Mouse (Mus musculus) kidney, embryonic 16.5 days (tissue): ENCODE data around the gene Pif1. TPM values are rescaled to one million over a fixed set of nuclear protein-coding genes. Genes with fewer than 3 reads are reported as not detected.
A peak's percentile ranks its signal among the peaks of the same experiment; 100 is the strongest.

Experiments
- ATAC-seq: fragments of 200-750 bp; cut with Nextera tagmentation; 2 replicates; pipeline ENCODE4 v1.8.0; 2017; ENCODE audit warnings: moderate TSS enrichment; ENCODE audit not compliant: low FRiP score, low TSS enrichment
- H3K27ac ChIP-seq: fragments of 300-500 bp; sonication (generic); 2 replicates; pipeline ENCODE4 v1.5.1; 2014; ENCODE audit warnings: low read length
- H3K27me3 ChIP-seq: fragments of 300-500 bp; sonication (generic); 2 replicates; pipeline ENCODE4 v1.6.1; 2014; ENCODE audit warnings: low read length, control low read depth, mixed read lengths; ENCODE audit not compliant: insufficient read depth
- H3K36me3 ChIP-seq: fragments of 300-500 bp; sonication (generic); 2 replicates; pipeline ENCODE4 v1.6.1; 2014; ENCODE audit warnings: low read length, control low read depth, mixed read lengths; ENCODE audit not compliant: insufficient read depth
- H3K4me1 ChIP-seq: fragments of 300-500 bp; sonication (generic); 2 replicates; pipeline ENCODE4 v1.6.1; 2014; ENCODE audit warnings: low read length, control low read depth, mixed read lengths; ENCODE audit not compliant: insufficient read depth
- H3K4me2 ChIP-seq: fragments of 300-500 bp; sonication (generic); replicated peaks from 2 replicates; pipeline ENCODE4 v1.6.1; 2014; ENCODE audit warnings: low read depth, low read length
- H3K4me3 ChIP-seq: fragments of 300-500 bp; sonication (generic); 2 replicates; pipeline ENCODE4 v1.5.1; 2014; ENCODE audit warnings: mild to moderate bottlenecking, low read length
- H3K9ac ChIP-seq: fragments of 300-500 bp; sonication (generic); replicated peaks from 2 replicates; pipeline ENCODE4 v1.6.1; 2014; ENCODE audit warnings: low read length
- H3K9me3 ChIP-seq: fragments of 300-500 bp; sonication (generic); 2 replicates; pipeline ENCODE4 v1.6.1; 2016; ENCODE audit warnings: low read length, control low read depth
- WGBS: fragments of 180-500 bp; shearing (Covaris S2); extraction: QIAGEN DNeasy Blood & Tissue Kit; methylation state at CpG from one replicate; pipeline ENCODE4 v1.1.7; 2014; 5-methylcytosine and 5-hydroxymethylcytosine counted together
- polyA plus RNA-seq: library from polyadenylated mRNA; unstranded; fragments of >200 nt; fragmentation: Nextera tagmentation; extraction: Ambion mirVana; gene quantifications from 2 replicates; pipeline ENCODE4 v1.2.1, GENCODE M21; 2015

Gene Pif1
- polyA plus RNA-seq, 1 experiment from 2014 or later: 15.5 TPM

DNA sequence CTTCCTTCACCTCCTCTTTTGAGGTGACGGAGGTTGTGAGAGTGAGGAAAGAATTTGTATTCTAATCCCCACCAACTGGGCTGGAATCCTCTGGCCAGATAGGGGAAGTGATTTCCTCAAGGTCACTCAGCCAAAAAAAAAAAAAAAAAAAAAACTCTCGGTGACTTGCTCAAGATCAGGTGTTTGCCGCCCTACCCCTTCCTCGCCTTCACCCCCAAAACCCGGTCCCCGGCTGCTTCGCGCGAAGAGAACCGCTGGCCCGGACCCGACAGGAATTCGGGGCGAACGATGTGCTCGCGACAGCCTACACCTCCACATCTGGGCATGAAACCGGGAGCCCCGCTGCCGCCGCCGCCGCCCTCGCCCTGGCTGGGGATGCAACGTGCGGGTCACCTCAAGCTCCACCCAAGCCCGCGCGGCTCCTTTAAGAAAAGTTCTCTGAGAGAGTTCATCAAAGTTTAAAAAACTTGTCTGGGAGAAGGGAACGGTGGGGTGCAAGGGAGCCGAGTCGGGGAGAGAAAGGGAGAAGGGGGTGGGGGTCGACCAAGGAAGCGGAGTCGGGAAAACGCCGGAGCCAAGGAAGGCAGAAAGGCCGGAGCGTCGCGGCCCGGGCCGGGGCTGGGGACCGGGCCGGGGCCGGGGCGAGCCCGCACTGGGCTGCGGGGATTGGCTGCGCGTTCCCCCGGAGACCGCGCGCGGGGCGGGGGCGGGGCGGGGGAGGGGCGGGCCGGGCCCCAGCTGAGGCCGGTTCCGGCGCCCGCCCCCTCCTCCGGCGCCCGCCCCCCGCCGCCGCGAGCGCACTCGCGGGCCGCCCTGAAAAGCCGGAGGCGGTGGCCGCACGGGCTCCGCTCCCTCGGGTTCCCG lies 43.0 kb downstream of the Pif1 start:
- Histone ChIP-seq H3K36me3 (no peaks in the 10 kb centered on the region), H3K4me2 (peak overlapping the region; percentile 99), H3K4me1 (peaks cover 12% of the 10 kb centered on the region; the same call in 1 of the 2 replicates), H3K27ac (peak overlapping the region; percentile 81), H3K9ac (peak overlapping the region; percentile 82), H3K27me3 (peaks cover 14% of the 10 kb centered on the region), H3K4me3 (peak overlapping the region; percentile 65), H3K9me3 (no peaks in the 10 kb centered on the region)
- 0% methylated on average over 41 of the region's 83 CpGs for WGBS
- ATAC-seq: peak; percentile 93

DNA sequence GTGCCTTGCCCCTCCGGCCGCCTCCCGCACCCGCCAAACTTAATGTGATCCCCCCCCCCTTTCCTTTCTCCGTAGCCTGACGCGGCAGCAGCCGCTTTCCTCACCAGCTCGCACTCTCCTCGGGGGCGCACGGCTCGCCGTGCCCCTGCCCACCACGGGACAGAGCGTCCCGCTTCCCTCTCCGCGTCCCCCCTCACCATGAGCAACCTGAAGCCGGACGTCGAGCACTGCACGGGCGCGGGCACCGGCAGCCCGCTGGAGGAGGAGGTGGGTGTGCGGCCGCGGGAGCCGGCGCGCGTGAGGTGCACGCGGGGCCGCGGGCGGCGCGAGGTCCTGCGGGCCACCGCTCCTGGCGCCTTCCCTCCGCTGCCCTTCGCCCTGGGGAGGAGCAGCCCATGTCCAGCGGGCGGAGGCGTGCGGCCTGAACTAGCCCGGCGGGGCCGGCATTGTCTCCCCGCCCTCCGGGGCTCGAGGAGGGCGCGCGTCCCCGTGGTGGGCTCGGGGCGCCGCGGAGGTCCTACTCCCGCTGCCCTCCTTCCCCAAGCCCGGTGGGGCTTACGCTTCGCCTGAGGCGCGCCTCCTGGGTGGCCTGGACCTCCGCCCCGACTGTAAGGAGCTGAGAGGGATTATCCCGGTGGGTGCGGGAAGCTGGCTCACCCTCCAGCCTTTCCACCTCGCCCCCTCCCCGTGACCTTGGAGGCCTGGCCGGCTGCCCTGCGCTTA lies 43.8 kb downstream of the Pif1 start:
- H3K27ac ChIP-seq: peak overlapping the region; percentile 75; the same call in 1 of the 2 replicates
- 1% methylated on average over 46 of the region's 78 CpGs for WGBS
- H3K9me3 ChIP-seq: no peaks in the 10 kb centered on the region
- peak; percentile 78 for ATAC-seq
- peaks cover 14% of the 10 kb centered on the region for H3K27me3 ChIP-seq
- peak overlapping the region; percentile 99 for H3K4me2 ChIP-seq
- H3K4me3 ChIP-seq: peak overlapping the region; percentile 65
- peak overlapping the region; percentile 82 for H3K9ac ChIP-seq
- no peaks in the 10 kb centered on the region for H3K36me3 ChIP-seq
- H3K4me1 ChIP-seq: peaks cover 12% of the 10 kb centered on the region; the same call in 1 of the 2 replicates

DNA sequence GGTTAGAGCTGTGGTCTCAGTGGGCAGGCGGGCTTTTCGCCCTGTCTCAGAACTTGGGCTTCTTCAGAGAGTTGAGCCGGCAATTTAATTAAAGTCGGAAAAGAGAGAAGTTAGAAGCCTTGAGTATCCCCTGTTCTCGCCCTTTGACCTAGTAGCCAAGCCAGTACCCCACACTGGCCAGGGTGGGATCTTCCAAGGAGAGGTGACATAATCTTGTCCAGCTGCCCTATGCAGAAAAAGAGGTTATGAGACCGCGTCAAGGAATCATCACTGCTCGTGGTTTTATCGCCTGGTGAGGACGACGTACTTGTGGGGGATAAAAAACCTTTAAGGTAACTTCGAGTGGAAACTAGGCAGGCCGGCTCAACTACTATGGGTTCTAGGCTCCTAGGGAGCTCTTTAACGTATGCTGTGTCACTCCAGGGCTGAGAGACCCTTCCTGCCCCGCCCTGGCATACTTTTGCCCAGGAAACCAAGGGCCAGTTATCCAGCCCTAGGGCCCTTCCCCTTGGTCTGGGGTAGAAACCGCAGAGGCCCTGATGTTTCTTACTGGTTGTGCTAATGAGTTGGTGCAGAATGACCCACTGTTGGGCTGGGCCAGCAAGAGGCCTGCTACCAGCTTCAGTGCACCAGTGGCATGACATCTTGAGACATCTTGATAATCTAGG lies 44.5 kb downstream of the Pif1 start:
- Histone ChIP-seq H3K27ac (no peak overlapping the region), H3K9ac (peak overlapping the region; percentile 82), H3K36me3 (no peaks in the 10 kb centered on the region), H3K27me3 (peaks cover 14% of the 10 kb centered on the region), H3K4me2 (peak overlapping the region; percentile 99), H3K9me3 (no peaks in the 10 kb centered on the region), H3K4me3 (peak overlapping the region; percentile 65), H3K4me1 (peaks cover 12% of the 10 kb centered on the region; the same call in 1 of the 2 replicates)
- WGBS: 38% methylated on average over 16 of the region's 16 CpGs
- no peak for ATAC-seq

DNA sequence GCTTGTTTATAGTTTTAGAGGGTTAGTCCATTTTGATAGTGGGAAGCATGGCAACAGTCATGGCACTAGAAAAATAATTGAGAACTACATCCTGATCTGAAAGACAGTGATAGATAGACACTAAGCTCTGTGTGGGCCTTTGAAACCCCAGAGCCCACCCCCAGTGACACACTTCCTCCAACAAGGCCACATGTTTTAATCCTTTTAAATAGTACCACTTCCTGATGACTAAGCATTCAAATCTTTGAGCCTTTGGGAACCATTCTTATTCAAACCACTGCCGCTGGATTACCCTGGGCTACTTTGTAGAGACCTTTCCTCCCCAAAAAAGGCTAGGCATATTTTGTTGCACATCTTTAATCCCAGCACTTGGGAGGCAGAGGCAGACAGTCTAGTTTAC lies 48.8 kb downstream of the Pif1 start:
- no peak overlapping the region for H3K27ac ChIP-seq
- H3K9ac ChIP-seq: no peak overlapping the region
- H3K4me3 ChIP-seq: no peak overlapping the region
- WGBS: 91% methylated on average over 1 of the region's 1 CpGs
- H3K4me2 ChIP-seq: no peak overlapping the region
- ATAC-seq: no peak
- H3K27me3 ChIP-seq: peaks cover 6% of the 10 kb centered on the region; the same call in 1 of the 2 replicates
- H3K4me1 ChIP-seq: peaks cover 31% of the 10 kb centered on the region
- no peaks in the 10 kb centered on the region for H3K36me3 ChIP-seq
- no peaks in the 10 kb centered on the region for H3K9me3 ChIP-seq

DNA sequence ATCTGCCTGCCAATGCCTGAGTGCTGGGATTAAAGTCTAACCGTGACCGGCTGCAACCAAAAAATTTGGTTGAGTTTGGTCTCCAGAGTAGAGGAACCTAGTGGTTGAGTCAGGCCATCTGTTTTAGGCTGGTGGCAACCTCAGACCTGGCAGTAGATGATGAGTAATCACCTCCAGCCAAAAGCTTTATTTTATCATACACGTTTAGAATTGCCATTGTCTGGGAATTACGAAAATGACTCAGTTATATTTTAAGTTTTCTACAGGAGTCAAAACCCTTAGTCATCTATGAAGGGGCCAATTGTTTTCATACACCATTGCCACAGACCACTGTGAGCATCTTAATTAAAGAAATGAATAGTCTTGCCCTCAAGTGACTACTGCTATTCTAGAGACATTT lies 50.0 kb downstream of the Pif1 start:
- peaks cover 38% of the 10 kb centered on the region for H3K4me1 ChIP-seq
- H3K4me2 ChIP-seq: no peak overlapping the region
- ATAC-seq: no peak
- no peaks in the 10 kb centered on the region; the same call in 1 of the 2 replicates for H3K27me3 ChIP-seq
- WGBS: 90% methylated on average over 4 of the region's 4 CpGs
- H3K4me3 ChIP-seq: no peak overlapping the region
- H3K9me3 ChIP-seq: no peaks in the 10 kb centered on the region
- H3K27ac ChIP-seq: no peak overlapping the region
- no peak overlapping the region for H3K9ac ChIP-seq
- no peaks in the 10 kb centered on the region for H3K36me3 ChIP-seq

DNA sequence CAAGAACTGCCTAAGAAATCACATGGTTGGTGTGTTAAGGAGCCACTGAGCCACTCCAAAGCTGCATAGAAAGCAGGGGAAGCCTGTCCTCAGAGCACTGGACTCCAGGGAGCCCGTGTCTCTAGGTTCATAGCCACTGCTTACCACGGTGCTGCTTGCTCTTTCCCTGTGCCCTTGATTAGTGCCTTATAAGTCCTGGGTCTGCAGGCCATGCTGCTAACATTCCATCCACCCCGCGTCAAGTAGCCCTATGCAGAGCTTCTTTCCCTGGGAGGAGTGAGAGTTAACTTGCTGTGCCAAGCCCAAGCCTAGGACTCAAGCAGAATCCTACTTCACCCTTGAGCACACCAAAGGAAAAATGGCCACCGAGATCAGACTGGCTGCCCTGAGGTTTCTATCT lies 52.1 kb downstream of the Pif1 start:
- Histone ChIP-seq H3K9ac (no peak overlapping the region), H3K27ac (peak overlapping the region; percentile 56), H3K4me3 (no peak overlapping the region), H3K4me2 (no peak overlapping the region), H3K27me3 (no peaks in the 10 kb centered on the region), H3K36me3 (no peaks in the 10 kb centered on the region), H3K4me1 (peaks cover 41% of the 10 kb centered on the region), H3K9me3 (no peaks in the 10 kb centered on the region)
- ATAC-seq: 0 out of 2 replicates have a peak, but pooled peaks have one; percentile 27
- 48% methylated on average over 5 of the region's 5 CpGs for WGBS

DNA sequence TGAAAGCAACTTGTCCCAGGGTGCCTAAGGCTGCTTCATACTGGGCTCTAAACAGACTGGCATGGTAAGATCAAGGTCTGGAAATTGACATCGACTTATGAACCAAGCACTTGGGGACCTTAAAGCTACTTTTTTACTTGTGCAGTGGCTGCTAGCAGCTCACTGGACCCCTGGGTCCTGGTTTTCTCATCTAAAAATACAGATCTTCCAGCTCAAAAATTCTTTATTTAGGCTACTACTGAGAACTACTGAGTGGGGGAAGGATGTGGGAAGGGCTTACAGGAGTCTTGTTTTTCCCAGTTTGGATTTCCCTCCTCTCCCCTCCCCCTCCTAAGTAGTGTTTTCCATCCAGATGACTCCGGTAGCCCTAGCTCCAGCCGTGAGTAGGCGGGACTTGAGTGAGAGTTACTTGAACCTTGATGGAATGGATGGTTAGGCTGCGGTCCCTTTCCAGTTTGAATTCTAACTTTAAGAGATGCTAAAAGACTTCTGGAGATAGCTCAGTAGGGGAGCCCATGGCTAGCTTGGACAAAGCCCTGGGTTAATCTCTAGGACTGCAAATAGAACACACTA lies 54.0 kb downstream of the Pif1 start:
- Histone ChIP-seq H3K4me1 (peaks cover 47% of the 10 kb centered on the region), H3K9ac (no peak overlapping the region), H3K4me2 (peak overlapping the region; percentile 32), H3K9me3 (no peaks in the 10 kb centered on the region), H3K36me3 (no peaks in the 10 kb centered on the region), H3K27me3 (no peaks in the 10 kb centered on the region), H3K27ac (peak overlapping the region; percentile 34; the same call in 1 of the 2 replicates), H3K4me3 (no peak overlapping the region)
- 7% methylated on average over 5 of the region's 5 CpGs for WGBS
- ATAC-seq: no peak

DNA sequence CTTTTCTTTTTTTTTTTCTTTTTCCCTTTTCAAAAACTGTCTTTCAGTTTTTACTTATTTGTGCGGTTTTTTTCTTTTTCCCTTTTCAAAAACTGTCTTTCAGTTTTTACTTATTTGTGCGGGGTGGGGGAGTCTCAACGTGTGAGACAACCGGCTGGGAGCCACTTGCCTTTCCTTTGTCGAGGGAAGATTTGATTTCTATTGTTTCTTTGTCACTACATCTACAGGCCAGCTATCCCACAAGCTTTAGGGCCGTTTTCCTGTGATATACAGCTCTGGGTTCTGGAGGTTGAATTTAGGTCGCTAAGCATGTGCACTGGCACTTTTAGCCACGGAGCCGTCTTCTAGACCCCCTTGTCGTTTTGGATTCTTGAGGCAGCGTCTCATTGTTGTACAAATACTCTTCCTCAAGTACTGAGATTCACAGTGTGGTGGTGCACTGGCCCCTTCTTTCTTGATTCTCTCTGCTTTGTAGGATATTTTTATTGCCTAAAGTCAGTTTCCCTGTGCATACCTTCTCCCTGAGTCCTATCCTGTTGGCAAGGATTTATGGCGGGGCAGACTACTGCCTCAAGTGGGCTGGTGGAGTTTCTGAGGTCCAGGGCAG lies 54.6 kb downstream of the Pif1 start:
- WGBS: 10% methylated on average over 12 of the region's 12 CpGs
- H3K4me2 ChIP-seq: peak overlapping the region; percentile 6
- peaks cover 52% of the 10 kb centered on the region for H3K4me1 ChIP-seq
- no peaks in the 10 kb centered on the region for H3K9me3 ChIP-seq
- H3K4me3 ChIP-seq: no peak overlapping the region
- no peak for ATAC-seq
- no peaks in the 10 kb centered on the region for H3K27me3 ChIP-seq
- H3K9ac ChIP-seq: no peak overlapping the region
- no peaks in the 10 kb centered on the region for H3K36me3 ChIP-seq
- no peak overlapping the region for H3K27ac ChIP-seq

DNA sequence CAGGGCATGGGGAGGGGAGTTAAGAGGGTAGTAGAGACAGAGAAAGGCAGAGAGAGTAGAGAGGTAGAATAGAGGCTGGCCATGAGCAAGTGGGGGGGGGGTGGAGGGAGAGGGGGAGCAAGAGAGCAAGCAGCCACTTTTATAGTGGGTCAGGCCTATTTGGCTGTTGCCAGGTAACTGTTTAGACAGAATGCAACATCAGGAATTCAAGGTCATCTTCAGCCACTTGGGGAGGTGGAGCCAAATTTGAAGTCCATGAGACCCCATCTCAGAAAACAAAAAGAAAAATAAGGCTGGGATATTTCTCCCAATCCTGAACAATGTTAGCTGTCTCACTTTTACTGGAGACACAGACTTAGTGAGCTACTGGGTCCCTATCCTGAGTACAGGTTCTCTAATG lies 55.6 kb downstream of the Pif1 start:
- Histone ChIP-seq H3K36me3 (no peaks in the 10 kb centered on the region), H3K9ac (no peak overlapping the region), H3K9me3 (no peaks in the 10 kb centered on the region), H3K4me3 (no peak overlapping the region), H3K4me1 (peaks cover 52% of the 10 kb centered on the region), H3K4me2 (no peak overlapping the region), H3K27me3 (no peaks in the 10 kb centered on the region), H3K27ac (no peak overlapping the region)
- ATAC-seq: no peak
